Mouse (Mus musculus): ENCODE results near the gene Rnpepl1. TPM values are rescaled to one million over a fixed set of nuclear protein-coding genes. Genes with fewer than 3 reads are reported as not detected.

Rnpepl1 gene
- total RNA-seq (2018; cell fraction: chromatin; rRNA removed): 100 to 1,000 TPM in 12 of 26 experiments, 10 to 100 TPM in 14; 33.4 to 187 (median 92.8) TPM
- total RNA-seq (2018; cell fraction: cytosol; rRNA removed): 10 to 100 TPM; 52.3 to 89.7 (median 75.1) TPM
- 100 to 1,000 TPM in 12 of 26 experiments, 10 to 100 TPM in 14; 35.9 to 167 (median 98.1) TPM for total RNA-seq (2018; cell fraction: nucleus; rRNA removed)
- 45.2 to 67.8 TPM (median 46.2 TPM) in 3 replicates for polyA plus RNA-seq (2018)

DNA sequence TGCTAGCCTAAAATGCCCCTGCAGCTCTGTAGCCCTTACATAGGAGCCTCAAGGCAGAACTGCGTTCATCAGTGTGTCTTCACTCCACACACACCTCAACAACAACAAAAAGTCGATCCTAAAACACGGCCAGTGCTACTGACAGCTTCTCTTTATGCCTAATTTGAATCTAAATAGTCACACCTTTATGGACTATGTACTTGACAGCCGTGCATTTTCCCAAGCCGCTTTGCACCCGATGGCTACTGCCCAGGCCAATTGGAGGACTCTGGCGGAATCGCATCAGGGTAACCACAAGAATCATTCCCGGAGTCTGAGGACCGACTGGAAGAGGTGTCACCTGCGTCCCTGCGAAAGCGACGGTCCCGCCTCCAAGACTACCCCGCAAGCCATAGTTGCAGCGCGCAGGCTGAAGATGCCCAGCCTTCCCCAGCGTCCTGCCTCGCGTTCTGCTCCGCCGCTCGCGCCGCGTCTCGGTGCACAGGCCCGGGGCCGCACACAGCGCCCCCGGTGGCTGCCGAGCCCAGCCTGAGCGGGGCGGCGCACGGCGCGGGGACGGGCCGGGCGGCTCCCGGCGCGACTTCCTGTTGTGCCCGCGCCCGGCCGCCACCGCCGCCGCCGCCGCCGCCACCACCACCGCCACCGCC lies at the start of gene Rnpepl1:
TSS of gene Rnpepl1 (plus strand) at position 545 of the 647 bp plus-strand sequence.
- peak within 1 kb of the TSS; percentile 49 for H3K4me3 ChIP-seq (ENCODE audit: inconsistent target)
- 1% methylated on average over 45 of the region's 57 CpGs for WGBS (ENCODE audit: missing documents)
- peaks cover 16% of the 10 kb centered on the region; the same call in 1 of the 2 replicates for H3K36me3 ChIP-seq (ENCODE audit: inconsistent target)
- no peak within 1 kb of the TSS for H3K27ac ChIP-seq
- H3K79me2 ChIP-seq (ENCODE audit: inconsistent target): peaks cover 51% of the 10 kb centered on the region

DNA sequence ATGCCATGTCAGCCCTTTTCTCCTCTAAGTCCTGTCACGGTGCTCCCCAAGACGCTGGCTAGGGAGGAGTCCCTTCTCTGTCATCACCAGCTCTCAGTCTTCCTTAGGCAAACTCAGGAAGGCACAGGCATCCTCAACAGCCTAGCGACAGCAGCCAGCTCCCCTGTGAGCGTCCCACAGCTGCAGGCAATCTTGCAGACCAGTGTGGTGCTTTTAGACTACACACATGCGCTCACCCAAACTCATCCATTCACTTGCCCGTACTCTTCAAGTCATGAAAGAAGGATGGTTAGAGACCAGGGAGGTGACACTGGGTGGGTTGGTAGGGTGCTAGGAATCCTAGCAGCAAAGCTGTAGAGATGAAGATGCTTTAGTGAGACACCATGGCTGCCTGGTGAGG lies 49.1 kb upstream of the Rnpepl1 start:
- WGBS (ENCODE audit: missing documents): 78% methylated on average over 6 of the region's 6 CpGs
- H3K36me3 ChIP-seq (ENCODE audit: inconsistent target): no peaks in the 10 kb centered on the region
- H3K4me3 ChIP-seq (ENCODE audit: inconsistent target): no peak overlapping the region
- H3K27ac ChIP-seq: no peak overlapping the region
- no peaks in the 10 kb centered on the region for H3K79me2 ChIP-seq (ENCODE audit: inconsistent target)

DNA sequence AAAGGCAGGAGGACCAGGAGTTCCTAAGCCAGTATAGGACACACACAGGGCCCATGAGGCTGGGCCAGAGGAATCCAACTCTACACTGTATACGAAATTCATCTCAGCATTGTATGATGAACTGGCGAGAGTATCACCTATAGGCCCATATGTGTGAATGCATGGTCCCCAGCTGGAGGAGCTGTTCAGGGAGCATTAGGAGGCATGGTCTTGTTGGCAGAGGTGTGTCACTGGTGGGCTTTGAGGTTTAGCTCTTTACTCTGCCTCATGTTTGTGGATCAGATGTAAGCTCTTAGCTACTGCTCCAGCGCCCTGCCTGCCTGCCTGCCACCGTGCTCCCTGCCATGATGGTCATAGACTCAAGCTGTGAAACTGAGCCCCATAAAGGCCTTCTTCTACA lies 47.3 kb upstream of the Rnpepl1 start:
- H3K36me3 ChIP-seq (ENCODE audit: inconsistent target): no peaks in the 10 kb centered on the region
- WGBS (ENCODE audit: missing documents): 90% methylated on average over 4 of the region's 4 CpGs
- no peaks in the 10 kb centered on the region for H3K79me2 ChIP-seq (ENCODE audit: inconsistent target)
- no peak overlapping the region for H3K27ac ChIP-seq
- H3K4me3 ChIP-seq (ENCODE audit: inconsistent target): no peak overlapping the region

DNA sequence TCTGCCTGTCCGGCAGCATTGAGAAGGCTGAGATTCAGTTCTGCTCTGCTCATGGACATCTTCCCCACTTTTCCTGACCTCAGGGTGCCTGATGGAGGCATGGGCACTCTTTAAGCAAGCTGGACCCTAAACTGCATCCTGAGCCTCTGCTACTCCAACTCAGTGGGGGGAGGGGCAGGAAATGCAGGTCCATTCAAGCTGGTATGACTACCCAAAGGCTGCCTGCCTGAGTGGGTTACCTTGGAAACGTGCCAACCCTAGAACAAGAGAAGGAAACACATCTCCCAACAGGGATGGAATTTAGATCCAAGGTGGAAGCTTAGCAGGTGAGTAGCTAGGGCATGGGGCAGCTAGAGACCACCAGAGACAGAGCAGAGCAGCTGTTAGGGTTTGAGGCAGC lies 44.4 kb upstream of the Rnpepl1 start:
- H3K79me2 ChIP-seq (ENCODE audit: inconsistent target): no peaks in the 10 kb centered on the region
- whole genome bisulfite sequencing (ENCODE audit: missing documents): 54% methylated on average over 2 of the region's 2 CpGs
- no peak overlapping the region for H3K27ac ChIP-seq
- H3K36me3 ChIP-seq (ENCODE audit: inconsistent target): no peaks in the 10 kb centered on the region
- no peak overlapping the region for H3K4me3 ChIP-seq (ENCODE audit: inconsistent target)

DNA sequence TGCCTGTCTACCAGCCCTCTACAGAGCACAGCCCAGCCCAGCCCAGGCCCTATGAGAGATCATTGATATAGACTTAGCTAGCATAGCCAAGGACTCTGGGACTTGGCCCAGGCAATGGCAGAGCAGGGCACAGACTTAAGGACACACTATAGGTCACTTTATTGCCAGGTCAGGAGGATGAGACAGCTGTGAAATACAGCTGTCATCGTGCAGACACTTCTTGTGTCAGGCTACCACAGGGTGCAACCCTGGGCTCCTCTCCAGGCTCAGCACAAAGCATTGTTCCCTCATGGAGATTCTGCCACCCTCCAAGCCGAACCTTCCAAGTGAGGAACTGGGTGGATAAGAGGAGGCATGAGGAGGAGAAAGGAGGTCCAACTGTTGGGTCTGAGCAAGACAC lies 40.6 kb upstream of the Rnpepl1 start:
- no peak overlapping the region for H3K4me3 ChIP-seq (ENCODE audit: inconsistent target)
- no peak overlapping the region for H3K27ac ChIP-seq
- H3K36me3 ChIP-seq (ENCODE audit: inconsistent target): no peaks in the 10 kb centered on the region
- WGBS (ENCODE audit: missing documents): 89% methylated on average over 2 of the region's 2 CpGs
- H3K79me2 ChIP-seq (ENCODE audit: inconsistent target): no peaks in the 10 kb centered on the region

DNA sequence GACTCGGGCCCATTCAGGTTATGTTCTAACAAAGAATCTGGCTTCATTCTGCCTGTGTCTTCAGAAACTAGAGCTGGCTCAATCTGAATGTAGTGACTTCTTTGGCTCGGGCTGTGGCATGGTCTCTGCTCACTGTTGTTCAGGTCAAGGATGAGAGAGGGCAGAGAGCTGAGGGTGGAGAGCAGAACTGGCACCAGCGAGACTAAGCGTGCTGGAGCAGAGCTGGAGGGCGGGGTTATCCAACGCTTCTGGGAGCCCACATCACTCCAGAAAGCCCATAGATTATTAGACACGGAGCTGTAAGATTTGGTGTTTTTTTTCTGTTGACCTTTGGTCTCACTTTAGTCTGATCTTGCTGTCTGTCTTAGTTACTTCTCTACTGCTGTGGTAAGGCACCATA lies 37.9 kb upstream of the Rnpepl1 start:
- no peak overlapping the region for H3K27ac ChIP-seq
- no peak overlapping the region for H3K4me3 ChIP-seq (ENCODE audit: inconsistent target)
- no peaks in the 10 kb centered on the region for H3K79me2 ChIP-seq (ENCODE audit: inconsistent target)
- 88% methylated on average over 7 of the region's 7 CpGs for WGBS (ENCODE audit: missing documents)
- H3K36me3 ChIP-seq (ENCODE audit: inconsistent target): no peaks in the 10 kb centered on the region

DNA sequence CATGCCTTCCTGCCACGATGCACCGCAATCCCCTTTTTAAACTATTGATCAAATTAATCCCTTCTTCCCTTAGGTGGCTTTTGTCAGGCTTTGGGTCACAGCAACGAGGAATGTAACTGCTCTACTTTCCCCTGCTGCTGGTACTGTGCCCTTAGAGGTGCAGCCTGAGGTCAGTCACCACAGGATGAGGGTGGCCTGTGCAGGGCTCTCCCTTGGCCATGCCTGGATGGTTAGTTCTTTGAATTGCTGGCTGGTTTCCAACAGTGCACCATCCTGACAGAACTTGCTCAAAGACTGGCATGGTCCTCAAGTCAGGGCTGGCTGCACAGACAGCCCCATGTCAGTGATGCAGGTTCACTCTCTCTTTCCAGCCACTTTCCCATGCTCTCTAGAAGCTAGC lies 36.6 kb upstream of the Rnpepl1 start:
- H3K4me3 ChIP-seq (ENCODE audit: inconsistent target): no peak overlapping the region
- H3K79me2 ChIP-seq (ENCODE audit: inconsistent target): no peaks in the 10 kb centered on the region
- no peaks in the 10 kb centered on the region for H3K36me3 ChIP-seq (ENCODE audit: inconsistent target)
- H3K27ac ChIP-seq: no peak overlapping the region
- 80% methylated on average over 3 of the region's 3 CpGs for WGBS (ENCODE audit: missing documents)

DNA sequence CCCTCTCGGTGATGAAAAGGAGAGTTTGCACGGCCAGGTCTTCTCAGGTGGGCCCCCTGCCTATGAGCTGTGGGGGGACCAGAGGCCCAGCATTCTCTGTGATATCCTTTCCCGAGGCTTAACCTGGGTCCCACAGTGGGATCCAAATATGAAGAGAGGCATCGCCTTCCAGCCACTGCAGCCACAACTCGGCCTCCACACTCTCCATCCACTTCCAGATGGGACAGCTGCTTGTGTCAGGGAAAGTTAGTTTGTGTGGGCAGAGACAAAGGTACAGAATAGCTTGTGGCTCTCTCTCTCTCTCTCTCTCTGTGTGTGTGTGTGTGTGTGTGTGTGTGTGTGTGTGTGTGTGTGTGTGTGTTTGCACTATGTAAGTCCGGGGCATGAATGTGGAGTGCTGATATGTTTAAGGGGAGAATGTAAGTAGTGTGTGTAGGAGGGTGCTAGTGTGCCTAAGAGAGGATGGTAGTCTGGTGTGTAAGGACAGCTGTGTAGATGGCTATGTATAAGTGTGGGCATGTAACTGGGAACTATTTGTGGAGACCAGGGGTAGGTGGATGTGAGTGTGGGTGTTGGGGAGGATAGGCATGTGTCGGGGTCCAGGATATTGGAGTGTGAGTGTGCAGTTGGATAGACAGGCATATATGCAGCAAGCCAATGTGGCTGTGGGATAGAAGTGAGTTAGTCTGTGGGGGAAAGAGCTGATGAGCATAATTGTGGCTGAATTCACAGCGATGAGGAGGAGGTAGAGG lies 35.0 kb upstream of the Rnpepl1 start:
- no peak overlapping the region for H3K4me3 ChIP-seq (ENCODE audit: inconsistent target)
- H3K79me2 ChIP-seq (ENCODE audit: inconsistent target): no peaks in the 10 kb centered on the region
- H3K27ac ChIP-seq: no peak overlapping the region
- 86% methylated on average over 7 of the region's 8 CpGs for WGBS (ENCODE audit: missing documents)
- H3K36me3 ChIP-seq (ENCODE audit: inconsistent target): no peaks in the 10 kb centered on the region

DNA sequence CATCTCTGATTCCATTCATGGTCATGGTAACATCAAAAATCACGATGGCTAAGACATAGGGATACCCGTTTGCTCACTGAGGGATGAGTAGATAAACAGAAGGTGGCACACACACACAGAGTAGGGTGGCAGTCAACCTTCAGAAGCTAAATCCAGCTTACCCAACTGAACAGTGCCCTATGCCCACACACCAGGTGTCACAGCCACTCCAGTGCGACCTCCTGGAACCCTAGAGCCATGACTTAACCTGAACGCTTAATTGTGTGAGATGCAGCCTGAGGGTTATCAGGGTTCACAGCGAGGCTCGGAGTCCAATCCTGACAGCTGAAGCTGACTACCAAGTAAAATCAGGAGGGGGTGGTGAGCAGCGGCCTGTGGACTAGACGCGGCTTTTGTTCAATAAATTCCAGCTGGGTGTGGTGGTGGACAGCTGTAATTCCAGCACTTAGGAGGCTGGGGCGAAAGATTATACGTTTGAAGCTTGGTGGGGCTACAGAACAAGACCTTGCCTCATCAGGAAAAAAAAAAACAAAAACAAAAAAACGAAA lies 33.1 kb upstream of the Rnpepl1 start:
- no peak overlapping the region for H3K4me3 ChIP-seq (ENCODE audit: inconsistent target)
- H3K79me2 ChIP-seq (ENCODE audit: inconsistent target): no peaks in the 10 kb centered on the region
- no peaks in the 10 kb centered on the region for H3K36me3 ChIP-seq (ENCODE audit: inconsistent target)
- 86% methylated on average over 12 of the region's 12 CpGs for WGBS (ENCODE audit: missing documents)
- H3K27ac ChIP-seq: no peak overlapping the region

DNA sequence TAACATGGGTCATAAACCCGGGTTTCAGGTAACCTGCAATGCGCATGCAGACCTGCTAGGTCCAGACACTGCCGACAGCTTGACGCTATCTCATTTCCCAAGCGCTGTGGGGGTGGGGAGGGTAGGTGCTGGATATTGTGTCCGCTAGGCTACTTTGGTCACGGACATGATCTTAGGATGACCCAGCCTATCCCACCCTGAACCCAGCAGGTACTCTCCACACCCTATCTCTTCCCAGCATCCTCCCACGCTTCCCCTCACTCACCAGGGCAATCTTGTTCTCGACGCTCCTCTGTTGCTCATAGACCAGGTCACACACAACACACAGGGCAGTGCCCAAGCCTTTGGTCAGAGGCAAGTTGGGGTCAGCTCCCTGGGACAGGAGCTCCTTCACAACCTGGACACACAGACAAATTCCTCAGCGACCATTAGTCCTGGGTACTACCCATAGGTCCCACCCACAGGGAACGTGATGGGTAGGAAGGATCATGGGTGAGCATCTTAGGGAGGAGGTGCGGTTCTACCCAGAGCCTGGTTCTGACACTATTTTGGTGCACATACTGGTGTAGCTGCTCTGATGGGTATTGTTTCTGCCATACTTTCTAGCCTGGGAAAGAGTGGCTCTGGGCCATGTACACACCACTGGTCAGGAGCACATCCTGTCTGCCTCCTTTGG lies 32.4 kb upstream of the Rnpepl1 start:
- H3K79me2 ChIP-seq (ENCODE audit: inconsistent target): no peaks in the 10 kb centered on the region
- 90% methylated on average over 13 of the region's 13 CpGs for WGBS (ENCODE audit: missing documents)
- H3K27ac ChIP-seq: no peak overlapping the region
- H3K36me3 ChIP-seq (ENCODE audit: inconsistent target): no peaks in the 10 kb centered on the region
- H3K4me3 ChIP-seq (ENCODE audit: inconsistent target): no peak overlapping the region

DNA sequence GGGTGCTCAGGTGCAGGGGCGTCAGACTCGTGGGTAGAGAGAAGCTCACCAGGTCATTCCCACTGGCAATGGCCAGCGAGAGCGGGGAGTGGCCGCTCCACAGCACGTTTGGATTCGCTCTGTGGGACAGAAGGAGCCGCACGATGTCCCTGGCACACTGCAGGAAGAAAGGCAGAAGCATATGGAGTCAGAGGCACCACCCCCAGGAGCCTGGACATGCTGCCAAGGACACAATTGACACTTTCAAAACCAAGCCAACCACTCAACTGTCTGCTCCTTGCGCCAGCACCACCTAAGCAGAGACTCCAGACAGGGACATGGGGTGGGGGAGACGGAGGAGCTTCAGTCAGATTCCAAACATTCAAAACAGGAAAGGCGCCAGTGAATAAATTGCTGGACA lies 31.3 kb upstream of the Rnpepl1 start:
- no peaks in the 10 kb centered on the region for H3K36me3 ChIP-seq (ENCODE audit: inconsistent target)
- H3K4me3 ChIP-seq (ENCODE audit: inconsistent target): no peak overlapping the region
- 92% methylated on average over 12 of the region's 12 CpGs for WGBS (ENCODE audit: missing documents)
- no peaks in the 10 kb centered on the region for H3K79me2 ChIP-seq (ENCODE audit: inconsistent target)
- no peak overlapping the region for H3K27ac ChIP-seq

DNA sequence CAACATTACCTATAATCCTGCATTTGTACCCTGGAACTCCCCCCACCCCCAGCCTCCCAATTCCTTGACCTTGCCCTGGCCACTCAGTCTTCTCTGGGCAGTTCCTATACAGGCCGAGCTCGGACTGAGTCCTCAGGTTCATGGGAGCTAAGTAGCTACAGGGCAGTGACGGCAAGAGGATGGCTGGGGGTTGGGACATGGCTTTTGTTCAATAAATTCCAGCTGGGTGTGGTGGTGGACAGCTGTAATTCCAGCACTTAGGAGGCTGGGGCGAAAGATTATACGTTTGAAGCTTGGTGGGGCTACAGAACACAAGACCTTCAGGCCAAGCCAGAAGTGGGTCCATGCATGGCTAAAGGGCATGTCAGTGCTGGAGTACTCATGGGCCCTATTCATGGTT lies 30.5 kb upstream of the Rnpepl1 start:
- Histone ChIP-seq H3K36me3 (ENCODE audit: inconsistent target) (no peaks in the 10 kb centered on the region), H3K4me3 (ENCODE audit: inconsistent target) (no peak overlapping the region), H3K79me2 (ENCODE audit: inconsistent target) (no peaks in the 10 kb centered on the region), H3K27ac (no peak overlapping the region)
- 92% methylated on average over 5 of the region's 5 CpGs for WGBS (ENCODE audit: missing documents)

DNA sequence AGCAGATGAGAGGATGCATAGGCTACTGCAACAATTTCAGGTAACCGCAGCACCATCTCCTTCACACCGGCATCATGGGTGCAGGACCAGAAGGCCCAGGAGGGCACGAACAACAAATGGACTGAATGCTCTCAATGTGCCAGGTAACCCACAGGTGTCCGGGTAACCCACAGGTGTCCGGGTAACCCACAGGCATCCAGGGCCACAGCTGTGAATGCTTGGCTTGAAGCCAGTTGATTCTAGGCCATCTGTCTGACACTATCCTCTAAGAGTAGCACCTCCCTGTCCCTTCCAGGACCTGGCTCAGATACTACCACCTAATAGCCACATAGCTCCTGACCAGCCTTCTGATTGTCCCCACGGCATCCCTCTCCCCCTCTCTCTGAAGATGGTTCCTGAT lies 28.6 kb upstream of the Rnpepl1 start:
- Histone ChIP-seq H3K4me3 (ENCODE audit: inconsistent target) (no peak overlapping the region), H3K79me2 (ENCODE audit: inconsistent target) (no peaks in the 10 kb centered on the region), H3K36me3 (ENCODE audit: inconsistent target) (no peaks in the 10 kb centered on the region), H3K27ac (no peak overlapping the region)
- 90% methylated on average over 6 of the region's 6 CpGs for WGBS (ENCODE audit: missing documents)

DNA sequence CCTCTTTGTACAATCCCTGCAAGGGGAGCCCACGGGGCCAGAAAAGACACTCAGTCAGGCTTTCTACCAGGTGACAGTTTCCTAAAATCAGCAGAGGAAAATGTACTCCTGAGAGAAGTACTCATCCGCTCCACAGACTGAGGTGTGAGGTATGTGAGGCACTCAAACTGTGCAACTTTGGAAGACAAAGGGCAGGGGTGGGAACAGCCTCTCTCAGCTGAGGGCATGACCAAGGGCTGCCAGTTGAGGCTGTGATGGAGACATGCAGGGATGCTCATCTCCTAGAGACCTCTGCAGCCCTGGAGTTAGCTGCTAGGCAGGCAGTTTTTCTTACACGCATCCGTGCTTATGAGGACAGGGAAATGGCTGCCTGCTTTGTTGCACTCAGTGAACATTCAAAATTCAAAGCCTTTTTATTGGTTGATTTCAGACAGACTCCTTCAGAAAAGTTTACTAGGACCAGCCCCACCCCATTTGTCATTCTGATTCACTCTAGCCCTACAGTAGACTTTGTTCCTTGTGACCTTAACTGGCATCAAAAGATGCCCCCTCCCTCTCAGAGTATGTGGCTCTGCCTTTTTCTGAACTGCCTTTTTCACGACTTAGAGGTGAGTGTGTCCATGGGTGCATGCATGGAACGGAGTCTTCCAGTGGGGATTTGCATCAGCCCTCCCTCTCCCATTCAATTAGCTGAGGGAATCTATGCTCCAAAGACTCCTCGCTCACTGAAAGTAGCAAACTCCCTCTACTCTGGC lies 21.5 kb upstream of the Rnpepl1 start:
- Histone ChIP-seq H3K27ac (no peak overlapping the region), H3K4me3 (ENCODE audit: inconsistent target) (no peak overlapping the region), H3K36me3 (ENCODE audit: inconsistent target) (no peaks in the 10 kb centered on the region), H3K79me2 (ENCODE audit: inconsistent target) (no peaks in the 10 kb centered on the region)
- WGBS (ENCODE audit: missing documents): 85% methylated on average over 7 of the region's 7 CpGs

All from macrophage (primary cell).